Mouse (Mus musculus) bone marrow macrophage, adult 2 months (primary cell): ENCODE results near the gene Tas1r1. TPM values are rescaled to one million over a fixed set of nuclear protein-coding genes. Genes with fewer than 3 reads are reported as not detected.
A peak's percentile ranks its signal among the peaks of the same experiment; 100 is the strongest.

Experiments
- H3K27ac ChIP-seq: 2 replicates; pipeline ENCODE4 v1.5.1; 2012; ENCODE audit warnings: low read depth, low read length; ENCODE audit not compliant: insufficient read depth
- H3K4me1 ChIP-seq: 2 replicates; pipeline ENCODE4 v1.6.1; 2012; ENCODE audit warnings: low read length; ENCODE audit not compliant: control insufficient read depth, insufficient read depth
- H3K4me3 ChIP-seq: 2 replicates; pipeline ENCODE4 v1.5.1; 2012; ENCODE audit warnings: mild to moderate bottlenecking, low read length, moderate library complexity; ENCODE audit not compliant: insufficient read depth
- CTCF ChIP-seq: IDR thresholded peaks from 2 replicates; pipeline ENCODE4 v1.5.1; 2012; ENCODE audit warnings: low read depth, mild to moderate bottlenecking, low read length, moderate library complexity
- POLR2A ChIP-seq: IDR thresholded peaks from 2 replicates; pipeline ENCODE4 v1.6.1; 2012; ENCODE audit warnings: mild to moderate bottlenecking, low read depth, low read length, borderline replicate concordance
- polyA plus RNA-seq: library from polyadenylated mRNA; stranded (reverse); fragments of >200 nt; gene quantifications from 2 replicates; pipeline ENCODE4 v1.2.4, GENCODE M21; 2012; ENCODE audit not compliant: missing spikeins, insufficient read depth, insufficient read length

Gene Tas1r1
- polyA plus RNA-seq, 1 experiment: not detected

DNA sequence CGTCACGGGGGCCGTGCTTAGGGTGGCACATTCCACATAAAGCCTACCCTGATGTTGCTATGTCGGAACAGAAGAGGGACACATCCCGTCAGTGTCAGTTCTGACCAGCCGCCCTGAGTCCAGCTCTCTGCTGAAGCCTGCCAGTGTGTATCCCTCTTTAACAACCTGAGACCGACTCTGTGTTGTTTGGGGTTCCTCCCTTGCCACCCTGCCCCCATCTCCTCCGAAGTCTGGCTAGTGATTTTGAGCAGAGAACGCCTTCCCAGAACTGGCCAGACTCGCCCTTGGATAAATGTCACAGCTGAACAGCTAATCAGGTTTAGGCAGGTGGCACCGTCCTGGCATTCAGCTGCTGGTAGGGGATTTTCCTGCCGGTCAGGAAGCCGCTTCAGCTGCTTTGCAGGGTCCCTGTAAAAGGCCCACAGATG lies 27.6 kb downstream of the Tas1r1 start:
- peaks cover 12% of the 10 kb centered on the region for H3K4me1 ChIP-seq
- peak overlapping the region; percentile 83 for H3K4me3 ChIP-seq
- TF ChIP-seq CTCF (no peak), POLR2A (no peak)
- peak overlapping the region; percentile 19 for H3K27ac ChIP-seq

DNA sequence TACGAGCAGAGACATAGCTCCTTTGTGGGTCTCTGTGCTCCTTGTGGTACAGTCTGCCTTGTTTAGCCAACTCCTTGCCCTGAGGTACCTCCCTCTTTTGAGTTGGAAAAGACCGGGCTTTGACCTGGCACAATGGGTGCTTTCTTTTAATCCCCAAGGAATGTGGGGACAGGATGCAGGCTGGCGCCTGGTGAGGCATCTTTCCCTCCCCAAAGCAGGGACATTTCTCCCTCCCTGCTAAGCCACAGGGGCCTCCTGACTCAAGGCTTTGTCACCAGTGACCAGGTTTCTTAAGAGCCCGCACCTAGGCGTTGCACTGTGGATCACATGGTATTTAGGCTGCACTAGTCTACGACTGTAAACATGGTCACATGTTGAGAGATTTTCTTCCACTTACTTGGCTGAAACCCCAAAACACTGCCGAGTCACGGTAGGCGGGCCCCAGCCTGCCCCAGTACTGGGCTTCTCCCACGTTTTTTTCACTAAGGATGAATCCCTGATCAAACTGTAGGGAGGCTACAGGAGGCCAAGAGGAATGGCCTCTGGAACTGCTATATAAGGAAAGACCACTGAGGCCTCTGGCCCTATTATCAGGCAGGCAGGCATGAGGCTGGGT lies 28.2 kb downstream of the Tas1r1 start:
- TF ChIP-seq POLR2A (no peak), CTCF (no peak)
- Histone ChIP-seq H3K4me1 (peaks cover 12% of the 10 kb centered on the region), H3K4me3 (peak overlapping the region; percentile 83), H3K27ac (peak overlapping the region; percentile 72)

DNA sequence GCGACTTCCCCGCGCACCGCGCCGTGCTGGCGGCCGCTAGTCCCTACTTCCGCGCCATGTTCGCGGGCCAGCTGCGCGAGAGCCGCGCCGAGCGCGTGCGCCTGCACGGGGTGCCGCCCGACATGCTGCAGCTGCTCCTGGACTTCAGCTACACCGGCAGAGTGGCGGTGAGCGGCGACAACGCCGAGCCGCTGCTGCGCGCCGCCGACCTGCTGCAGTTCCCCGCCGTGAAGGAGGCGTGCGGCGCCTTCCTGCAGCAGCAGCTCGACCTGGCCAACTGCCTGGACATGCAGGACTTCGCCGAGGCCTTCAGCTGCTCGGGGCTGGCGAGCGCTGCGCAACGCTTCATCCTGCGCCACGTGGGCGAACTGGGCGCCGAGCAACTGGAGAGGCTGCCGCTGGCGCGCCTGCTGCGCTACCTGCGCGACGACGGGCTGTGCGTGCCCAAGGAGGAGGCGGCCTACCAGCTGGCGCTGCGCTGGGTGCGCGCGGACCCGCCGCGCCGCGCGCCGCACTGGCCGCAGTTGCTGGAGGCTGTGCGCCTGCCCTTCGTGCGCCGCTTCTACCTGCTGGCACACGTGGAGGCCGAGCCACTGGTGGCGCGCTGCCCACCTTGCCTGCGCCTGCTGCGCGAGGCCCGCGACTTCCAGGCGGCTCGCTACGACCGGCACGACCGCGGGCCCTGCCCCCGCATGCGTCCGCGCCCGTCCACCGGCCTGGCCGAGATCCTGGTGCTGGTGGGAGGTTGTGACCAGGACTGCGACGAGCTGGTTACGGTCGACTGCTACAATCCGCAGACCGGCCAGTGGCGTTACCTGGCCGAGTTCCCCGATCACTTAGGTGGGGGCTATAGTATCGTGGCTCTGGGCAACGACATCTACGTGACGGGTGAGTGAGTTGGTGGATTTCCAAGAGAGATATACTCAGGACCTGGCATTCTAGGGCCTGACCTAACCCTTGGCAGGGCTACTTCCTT lies 29.0 kb downstream of the Tas1r1 start:
- TF ChIP-seq POLR2A: no peak
- no peak for TF ChIP-seq CTCF
- Histone ChIP-seq H3K4me3 (peak overlapping the region; percentile 83), H3K27ac (peak overlapping the region; percentile 72), H3K4me1 (peaks cover 12% of the 10 kb centered on the region)

DNA sequence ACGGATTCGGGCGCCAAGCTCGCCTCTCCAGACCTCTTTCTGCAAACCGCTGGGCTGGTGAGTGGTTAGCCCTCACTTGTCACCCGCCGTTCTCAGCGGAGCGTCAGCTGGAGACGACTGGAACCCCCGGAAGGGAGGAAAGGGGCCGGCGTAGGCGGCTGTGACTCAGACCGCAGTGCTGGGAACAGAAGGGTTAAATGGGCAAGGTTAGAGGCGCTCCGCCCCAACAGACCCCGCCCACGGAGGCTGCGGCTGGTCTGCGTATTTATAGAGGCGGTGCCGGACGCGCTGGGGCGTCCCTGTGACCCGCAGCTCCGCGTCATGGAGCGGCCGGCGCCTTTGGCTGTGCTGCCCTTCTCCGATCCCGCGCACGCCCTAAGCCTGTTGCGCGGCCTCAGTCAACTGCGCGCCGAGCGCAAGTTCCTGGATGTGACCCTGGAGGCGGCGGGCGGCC lies 29.7 kb downstream of the Tas1r1 start, which contains the start of gene Klhl21:
TSS of gene Klhl21 (plus strand) at position 182 of the 454 bp plus-strand sequence.
- Histone ChIP-seq H3K27ac (peak within 1 kb of the TSS; percentile 72), H3K4me1 (peaks cover 12% of the 10 kb centered on the region), H3K4me3 (peak within 1 kb of the TSS; percentile 83)
- peak; percentile 72; the same call in 1 of the 2 replicates for TF ChIP-seq POLR2A
- no peak for TF ChIP-seq CTCF

DNA sequence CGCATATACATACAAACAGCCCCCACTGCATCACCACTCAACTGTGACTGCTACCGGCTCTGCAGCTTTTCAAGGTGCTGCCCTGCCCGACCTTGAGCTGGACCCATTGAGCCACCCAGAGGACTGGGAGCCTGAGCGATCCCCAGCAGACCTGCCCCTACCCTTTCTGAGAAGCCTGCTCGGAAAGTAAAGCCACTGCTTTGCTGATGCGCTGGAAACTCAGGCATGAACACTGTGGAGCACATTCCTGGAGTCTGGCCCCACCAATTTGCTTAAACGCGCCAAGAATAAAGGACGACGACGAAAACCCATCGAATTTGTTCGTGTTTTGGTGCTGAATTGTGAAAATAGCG lies 30.2 kb downstream of the Tas1r1 start:
- Histone ChIP-seq H3K27ac (no peak overlapping the region), H3K4me1 (peaks cover 9% of the 10 kb centered on the region), H3K4me3 (peak overlapping the region; percentile 83)
- TF ChIP-seq POLR2A (no peak), CTCF (no peak)

DNA sequence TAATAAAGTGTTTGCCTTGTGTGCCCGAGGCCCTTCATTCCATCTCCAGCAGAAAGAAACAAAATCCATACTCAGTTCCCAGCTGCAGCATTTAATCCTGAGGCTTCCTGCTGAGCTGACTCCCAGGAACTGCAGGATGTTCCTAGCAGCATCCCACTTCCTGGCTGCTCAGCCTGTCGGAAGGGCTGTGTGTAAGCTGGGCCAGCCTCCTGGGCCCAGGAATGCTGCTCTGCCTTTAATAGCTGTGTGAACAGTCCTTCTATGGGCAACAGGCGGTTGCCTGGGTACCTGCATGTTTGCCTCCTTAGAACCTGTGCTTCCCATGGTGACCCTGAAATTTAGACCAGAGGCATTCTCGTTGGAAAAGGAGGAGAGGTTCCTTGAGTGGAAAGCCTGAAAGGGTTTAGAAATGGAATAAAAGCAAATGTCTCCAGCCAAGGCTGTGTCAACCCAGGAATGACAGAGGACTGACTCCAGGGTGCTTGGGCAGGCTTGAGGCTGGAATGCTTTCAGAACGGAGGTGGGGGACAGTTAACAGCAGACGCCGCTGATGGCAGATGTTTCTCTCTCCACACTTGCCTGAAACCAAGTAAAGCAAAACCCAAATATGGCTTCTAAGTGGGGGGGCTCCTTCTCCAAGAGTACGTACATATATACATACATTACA lies 30.8 kb downstream of the Tas1r1 start:
- no peak overlapping the region for H3K27ac ChIP-seq
- H3K4me1 ChIP-seq: peaks cover 6% of the 10 kb centered on the region
- H3K4me3 ChIP-seq: peak overlapping the region; percentile 83
- TF ChIP-seq CTCF: no peak
- no peak for TF ChIP-seq POLR2A

DNA sequence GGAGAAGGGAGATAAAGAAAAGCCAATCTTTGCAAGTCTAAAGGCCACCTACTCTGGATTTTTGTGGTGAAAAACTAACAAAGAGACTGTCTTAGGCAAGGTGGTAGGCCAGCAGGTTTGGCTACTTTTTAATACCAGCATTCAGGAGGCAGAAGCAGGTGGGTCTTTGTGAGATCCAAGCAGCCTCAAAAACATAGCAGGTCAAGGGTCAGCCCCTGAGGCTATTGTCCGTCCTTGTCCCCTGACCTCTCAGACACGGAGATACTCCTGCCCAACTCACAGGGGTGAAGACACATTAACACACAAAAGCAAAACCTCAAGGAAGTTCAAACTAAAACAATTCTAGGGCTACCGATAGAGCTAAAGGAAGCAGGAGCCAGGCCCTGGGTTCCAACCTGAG lies 31.6 kb downstream of the Tas1r1 start:
- no peak overlapping the region for H3K27ac ChIP-seq
- TF ChIP-seq POLR2A: no peak
- no peak for TF ChIP-seq CTCF
- no peak overlapping the region for H3K4me3 ChIP-seq
- peaks cover 5% of the 10 kb centered on the region for H3K4me1 ChIP-seq

DNA sequence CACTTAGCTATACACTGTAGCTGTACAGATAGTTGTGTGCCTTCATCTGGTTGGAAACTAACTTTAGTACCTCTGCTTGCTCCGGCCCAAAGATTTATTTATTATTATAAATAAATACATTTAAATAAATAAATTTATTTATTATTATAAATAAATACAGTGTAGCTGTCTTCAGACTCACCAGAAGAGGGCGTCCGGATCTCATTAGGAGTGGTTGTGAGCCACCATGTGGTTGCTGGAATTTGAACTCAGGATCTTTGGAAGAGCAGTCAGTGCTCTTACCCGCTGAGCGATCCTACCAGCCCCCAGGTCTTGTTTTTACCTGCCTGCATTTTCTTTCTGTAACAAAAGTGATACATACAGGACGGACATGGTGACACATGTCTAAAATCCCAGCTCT lies 32.2 kb downstream of the Tas1r1 start:
- no peak for TF ChIP-seq POLR2A
- TF ChIP-seq CTCF: peak; percentile 46; the same call in 1 of the 2 replicates
- H3K27ac ChIP-seq: no peak overlapping the region

DNA sequence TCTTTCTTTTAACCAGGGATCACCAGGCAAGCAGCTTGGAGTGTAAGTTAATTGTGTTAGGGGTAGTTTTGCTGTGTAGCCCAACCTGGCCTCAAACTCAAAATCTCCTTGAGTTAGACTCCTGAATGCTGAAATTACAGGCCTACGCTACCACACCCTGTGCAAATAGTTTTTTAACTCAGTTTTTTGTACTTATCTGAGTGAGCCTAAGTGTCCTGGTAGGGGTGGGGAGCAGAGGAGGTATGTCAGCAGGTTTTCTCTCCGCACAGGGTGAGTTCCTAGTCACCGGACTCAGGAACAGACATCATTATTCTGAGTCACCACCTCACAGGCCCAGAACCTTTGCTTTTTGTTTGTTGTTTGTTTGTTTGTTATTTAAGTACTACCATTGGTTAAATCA lies 36.3 kb downstream of the Tas1r1 start:
- H3K27ac ChIP-seq: no peak overlapping the region
- peaks cover 22% of the 10 kb centered on the region for H3K4me1 ChIP-seq

More for the DNA sequence above, 32.2 kb downstream of the Tas1r1 start:
- H3K4me1 ChIP-seq: no peaks in the 10 kb centered on the region; the same call in 1 of the 2 replicates
- H3K4me3 ChIP-seq: no peak overlapping the region

More for the DNA sequence above, 36.3 kb downstream of the Tas1r1 start:
- TF ChIP-seq POLR2A: no peak
- TF ChIP-seq CTCF: no peak
- H3K4me3 ChIP-seq: no peak overlapping the region
